Mouse (Mus musculus) heart, postnatal 0 days (tissue): ENCODE results near the gene Dnajc11.

ENCODE experiments used
- CTCF ChIP-seq: IDR thresholded peaks from 2 replicates; pipeline ENCODE4 v1.5.1; 2016; ENCODE audit warnings: antibody characterized with exemption, control low read depth, low read depth
- EP300 ChIP-seq: IDR thresholded peaks from 2 replicates; pipeline ENCODE4 v1.6.1; 2016; ENCODE audit warnings: antibody characterized with exemption, low read depth

GRCm38 (mm10) chr4:151922124-151922523 lies 11.4 kb upstream of the Dnajc11 start:
- TF ChIP-seq CTCF (no peak), EP300 (no peak)
